Mouse (Mus musculus): ENCODE data around the gene Lpp. TPM values are rescaled to one million over a fixed set of nuclear protein-coding genes. Genes with fewer than 3 reads are reported as not detected.

Lpp gene
- total and polyA plus RNA-seq, 2 experiments from 2014 or later, result 7.9 to 15.9 TPM

DNA sequence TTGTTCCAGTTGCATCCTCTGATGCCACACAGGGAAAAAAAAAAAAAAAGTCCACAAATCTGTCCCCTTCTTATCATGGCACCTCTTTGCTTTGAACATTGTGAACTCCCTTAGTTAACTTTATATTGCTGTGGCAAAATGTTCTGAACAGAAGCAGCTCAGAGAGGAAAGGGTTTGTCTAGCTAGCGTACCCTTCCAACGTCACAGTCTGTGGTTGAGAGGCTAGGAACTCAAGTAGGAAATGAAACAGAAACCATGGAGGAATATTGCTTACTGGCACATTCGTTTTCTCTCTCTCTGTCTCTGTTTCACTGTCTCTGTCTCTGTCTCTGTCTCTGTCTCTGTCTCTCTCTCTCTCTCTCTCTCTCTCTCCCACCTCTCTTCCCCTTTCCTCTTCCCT is 631.3 kb downstream of the Lpp start:
- H3K4me3 ChIP-seq (ENCODE audit: low read depth, low read length), result no peak overlapping the region
- ATAC-seq (ENCODE audit: low FRiP score) (no peak), DNase-seq (ENCODE audit: low spot score) (no peak)
- no peaks in the 10 kb centered on the region for H3K27me3 ChIP-seq (ENCODE audit: insufficient read depth, low read length)
- TF ChIP-seq CTCF (IDR thresholded peaks at IDR 0.05), result no peak
- H3K36me3 ChIP-seq (ENCODE audit: insufficient read depth, low read length), result no peaks in the 10 kb centered on the region
- no peaks in the 10 kb centered on the region for H3K4me1 ChIP-seq (ENCODE audit: insufficient read depth, low read length)
- no peaks in the 10 kb centered on the region for H3K9me3 ChIP-seq (ENCODE audit: low read length)
- 93% methylated on average over 3 of the region's 3 CpGs for WGBS
- H3K4me2 ChIP-seq (ENCODE audit: low read depth, low read length, poor library complexity, severe bottlenecking), result no peak overlapping the region
- no peak overlapping the region for H3K27ac ChIP-seq (ENCODE audit: low read depth, low read length)
- H3K9ac ChIP-seq (replicated peaks; ENCODE audit: low read length, poor library complexity, severe bottlenecking), result no peak overlapping the region

DNA sequence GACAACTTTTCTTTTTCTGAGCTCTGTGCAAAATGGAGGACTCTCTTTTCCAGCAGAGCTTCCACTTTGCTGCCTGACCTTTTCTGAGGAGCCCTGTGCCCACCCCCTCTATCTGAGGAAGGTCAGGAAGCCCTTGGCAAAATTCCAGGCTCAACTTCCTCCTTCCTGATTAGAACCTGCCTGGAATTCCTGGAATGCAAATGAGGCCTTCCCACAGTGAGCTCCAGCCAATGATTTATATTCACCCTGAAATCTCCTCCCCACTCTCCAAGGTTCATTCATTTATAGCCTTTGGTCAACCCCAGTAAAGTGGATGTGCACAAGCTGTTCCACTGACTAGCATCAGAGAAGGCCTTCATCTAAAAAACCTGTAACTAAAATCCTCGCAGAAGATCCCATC is 632.9 kb downstream of the Lpp start:
- H3K9ac ChIP-seq (replicated peaks; ENCODE audit: low read length, poor library complexity, severe bottlenecking), result no peak overlapping the region
- no peak overlapping the region for H3K27ac ChIP-seq (ENCODE audit: low read depth, low read length)
- H3K4me1 ChIP-seq (ENCODE audit: insufficient read depth, low read length), result no peaks in the 10 kb centered on the region
- WGBS, result 100% methylated on average over 1 of the region's 1 CpGs
- ATAC-seq (ENCODE audit: low FRiP score) (no peak), DNase-seq (ENCODE audit: low spot score) (no peak)
- no peak overlapping the region for H3K4me2 ChIP-seq (ENCODE audit: low read depth, low read length, poor library complexity, severe bottlenecking)
- no peaks in the 10 kb centered on the region for H3K9me3 ChIP-seq (ENCODE audit: low read length)
- no peak for TF ChIP-seq CTCF (IDR thresholded peaks at IDR 0.05)
- no peaks in the 10 kb centered on the region for H3K27me3 ChIP-seq (ENCODE audit: insufficient read depth, low read length)
- no peak overlapping the region for H3K4me3 ChIP-seq (ENCODE audit: low read depth, low read length)
- no peaks in the 10 kb centered on the region for H3K36me3 ChIP-seq (ENCODE audit: insufficient read depth, low read length)

GRCm38 (mm10) chr16:25029548-25029947 is 636.2 kb downstream of the Lpp start:
- H3K27me3 ChIP-seq (ENCODE audit: insufficient read depth, low read length), result no peaks in the 10 kb centered on the region
- no peaks in the 10 kb centered on the region for H3K36me3 ChIP-seq (ENCODE audit: insufficient read depth, low read length)
- H3K4me3 ChIP-seq (ENCODE audit: low read depth, low read length), result no peak overlapping the region
- no peak overlapping the region for H3K27ac ChIP-seq (ENCODE audit: low read depth, low read length)
- no peak overlapping the region for H3K4me2 ChIP-seq (ENCODE audit: low read depth, low read length, poor library complexity, severe bottlenecking)
- no peaks in the 10 kb centered on the region for H3K4me1 ChIP-seq (ENCODE audit: insufficient read depth, low read length)
- no peak overlapping the region for H3K9ac ChIP-seq (replicated peaks; ENCODE audit: low read length, poor library complexity, severe bottlenecking)
- H3K9me3 ChIP-seq (ENCODE audit: low read length), result no peaks in the 10 kb centered on the region
- DNase-seq (ENCODE audit: low spot score) (no peak), ATAC-seq (ENCODE audit: low FRiP score) (no peak)
- WGBS, result 88% methylated on average over 8 of the region's 8 CpGs
- no peak for TF ChIP-seq CTCF (IDR thresholded peaks at IDR 0.05)

- no peak for TF ChIP-seq CTCF (IDR thresholded peaks at IDR 0.05)
- 78% methylated on average over 6 of the region's 6 CpGs for WGBS
These were observed 644.1 kb downstream of the Lpp start for GRCm38 (mm10) chr16:25037361-25037760.

GRCm38 (mm10) chr16:25038529-25038928 is 645.2 kb downstream of the Lpp start:
- DNase-seq (ENCODE audit: low spot score) (no peak), ATAC-seq (ENCODE audit: low FRiP score) (no peak)
- WGBS, result 87% methylated on average over 6 of the region's 6 CpGs
- Histone ChIP-seq H3K4me2 (ENCODE audit: low read depth, low read length, poor library complexity, severe bottlenecking) (no peak overlapping the region), H3K27me3 (ENCODE audit: insufficient read depth, low read length) (no peaks in the 10 kb centered on the region), H3K9me3 (ENCODE audit: low read length) (no peaks in the 10 kb centered on the region), H3K4me1 (ENCODE audit: insufficient read depth, low read length) (no peaks in the 10 kb centered on the region), H3K36me3 (ENCODE audit: insufficient read depth, low read length) (no peaks in the 10 kb centered on the region), H3K27ac (ENCODE audit: low read depth, low read length) (no peak overlapping the region), H3K9ac (replicated peaks; ENCODE audit: low read length, poor library complexity, severe bottlenecking) (no peak overlapping the region), H3K4me3 (ENCODE audit: low read depth, low read length) (no peak overlapping the region)
- TF ChIP-seq CTCF (IDR thresholded peaks at IDR 0.05), result no peak

More at GRCm38 (mm10) chr16:25037361-25037760, 644.1 kb downstream of the Lpp start:
- H3K36me3 ChIP-seq (ENCODE audit: insufficient read depth, low read length), result no peaks in the 10 kb centered on the region
- H3K4me1 ChIP-seq (ENCODE audit: insufficient read depth, low read length), result no peaks in the 10 kb centered on the region
- H3K4me3 ChIP-seq (ENCODE audit: low read depth, low read length), result no peak overlapping the region
- no peak overlapping the region for H3K9ac ChIP-seq (replicated peaks; ENCODE audit: low read length, poor library complexity, severe bottlenecking)
- H3K27me3 ChIP-seq (ENCODE audit: insufficient read depth, low read length), result no peaks in the 10 kb centered on the region
- no peak for DNase-seq (ENCODE audit: low spot score)
- H3K9me3 ChIP-seq (ENCODE audit: low read length), result no peaks in the 10 kb centered on the region
- H3K27ac ChIP-seq (ENCODE audit: low read depth, low read length), result no peak overlapping the region
- H3K4me2 ChIP-seq (ENCODE audit: low read depth, low read length, poor library complexity, severe bottlenecking), result no peak overlapping the region
- ATAC-seq (ENCODE audit: low FRiP score), result no peak

GRCm38 (mm10) chr16:25039904-25040303 is 646.6 kb downstream of the Lpp start:
- no peak overlapping the region for H3K9ac ChIP-seq (replicated peaks; ENCODE audit: low read length, poor library complexity, severe bottlenecking)
- H3K36me3 ChIP-seq (ENCODE audit: insufficient read depth, low read length), result no peaks in the 10 kb centered on the region
- H3K27me3 ChIP-seq (ENCODE audit: insufficient read depth, low read length), result no peaks in the 10 kb centered on the region
- TF ChIP-seq CTCF (IDR thresholded peaks at IDR 0.05), result no peak
- H3K9me3 ChIP-seq (ENCODE audit: low read length), result no peaks in the 10 kb centered on the region
- no peak overlapping the region for H3K4me2 ChIP-seq (ENCODE audit: low read depth, low read length, poor library complexity, severe bottlenecking)
- WGBS, result 61% methylated on average over 10 of the region's 10 CpGs
- no peaks in the 10 kb centered on the region for H3K4me1 ChIP-seq (ENCODE audit: insufficient read depth, low read length)
- DNase-seq (ENCODE audit: low spot score) (peak; percentile 66), ATAC-seq (ENCODE audit: low FRiP score) (no peak)
- H3K4me3 ChIP-seq (ENCODE audit: low read depth, low read length), result no peak overlapping the region
- no peak overlapping the region for H3K27ac ChIP-seq (ENCODE audit: low read depth, low read length)
